Mouse (Mus musculus): ENCODE results near the gene Prkag3. TPM values are rescaled to one million over a fixed set of nuclear protein-coding genes. Genes with fewer than 3 reads are reported as not detected.

The Prkag3 gene
- polyA plus RNA-seq, 1 experiment from 2014 or later: 0.07 TPM

GRCm38 (mm10) chr1:74778934-74779486 is 30.0 kb upstream of the Prkag3 start:
- H3K4me2 ChIP-seq (ENCODE audit: low read length): no peak overlapping the region
- H3K4me3 ChIP-seq (replicated peaks; ENCODE audit: low read depth, low read length): no peak overlapping the region
- H3K4me1 ChIP-seq (replicated peaks; ENCODE audit: insufficient read depth, low read length): peaks cover 4% of the 10 kb centered on the region; the same call in 1 of the 2 replicates
- H3K27me3 ChIP-seq (ENCODE audit: insufficient read depth, low read length): peaks cover 33% of the 10 kb centered on the region
- 56% methylated on average over 3 of the region's 3 CpGs for WGBS
- H3K27ac ChIP-seq: no peak overlapping the region
- no peaks in the 10 kb centered on the region for H3K9me3 ChIP-seq (replicated peaks; ENCODE audit: low read length)
- no peak for TF ChIP-seq CTCF (IDR thresholded peaks at IDR 0.05; ENCODE audit: low read depth)
- H3K9ac ChIP-seq (ENCODE audit: low read depth, low read length): no peak overlapping the region
- DNase-seq (ENCODE audit: low spot score) (no peak), ATAC-seq (replicated peaks; ENCODE audit: low FRiP score, low read depth) (no peak)
- no peaks in the 10 kb centered on the region for H3K36me3 ChIP-seq (ENCODE audit: insufficient read depth, low read length)

- DNase-seq (ENCODE audit: low spot score): no peak
- WGBS: 22% methylated on average over 5 of the region's 5 CpGs
- peaks cover 27% of the 10 kb centered on the region for H3K27me3 ChIP-seq (ENCODE audit: insufficient read depth, low read length)
Observed at GRCm38 (mm10) chr1:74775816-74776215, 26.8 kb upstream of the Prkag3 start.

GRCm38 (mm10) chr1:74774062-74774461 is 25.0 kb upstream of the Prkag3 start:
- H3K27me3 ChIP-seq (ENCODE audit: insufficient read depth, low read length): peaks cover 35% of the 10 kb centered on the region
- H3K4me1 ChIP-seq (replicated peaks; ENCODE audit: insufficient read depth, low read length): peaks cover 19% of the 10 kb centered on the region
- TF ChIP-seq CTCF (IDR thresholded peaks at IDR 0.05; ENCODE audit: low read depth): no peak
- H3K36me3 ChIP-seq (ENCODE audit: insufficient read depth, low read length): no peaks in the 10 kb centered on the region
- ATAC-seq (replicated peaks; ENCODE audit: low FRiP score, low read depth): no peak
- no peak overlapping the region for H3K27ac ChIP-seq
- 14% methylated on average over 7 of the region's 7 CpGs for WGBS
- no peak overlapping the region for H3K4me3 ChIP-seq (replicated peaks; ENCODE audit: low read depth, low read length)
- no peak overlapping the region for H3K9ac ChIP-seq (ENCODE audit: low read depth, low read length)
- no peak for DNase-seq (ENCODE audit: low spot score)
- H3K4me2 ChIP-seq (ENCODE audit: low read length): no peak overlapping the region
- H3K9me3 ChIP-seq (replicated peaks; ENCODE audit: low read length): no peaks in the 10 kb centered on the region

More at GRCm38 (mm10) chr1:74775816-74776215, 26.8 kb upstream of the Prkag3 start:
- H3K27ac ChIP-seq: no peak overlapping the region
- H3K9me3 ChIP-seq (replicated peaks; ENCODE audit: low read length): no peaks in the 10 kb centered on the region
- TF ChIP-seq CTCF (IDR thresholded peaks at IDR 0.05; ENCODE audit: low read depth): peak; percentile 52
- no peak for ATAC-seq (replicated peaks; ENCODE audit: low FRiP score, low read depth)
- H3K4me1 ChIP-seq (replicated peaks; ENCODE audit: insufficient read depth, low read length): peaks cover 17% of the 10 kb centered on the region
- H3K36me3 ChIP-seq (ENCODE audit: insufficient read depth, low read length): no peaks in the 10 kb centered on the region
- no peak overlapping the region for H3K4me3 ChIP-seq (replicated peaks; ENCODE audit: low read depth, low read length)
- H3K9ac ChIP-seq (ENCODE audit: low read depth, low read length): no peak overlapping the region
- H3K4me2 ChIP-seq (ENCODE audit: low read length): no peak overlapping the region

GRCm38 (mm10) chr1:74773136-74773535 is 24.1 kb upstream of the Prkag3 start:
- WGBS: under 1% methylated on average over 15 of the region's 15 CpGs
- peaks cover 40% of the 10 kb centered on the region for H3K27me3 ChIP-seq (ENCODE audit: insufficient read depth, low read length)
- H3K9me3 ChIP-seq (replicated peaks; ENCODE audit: low read length): no peaks in the 10 kb centered on the region
- H3K27ac ChIP-seq: no peak overlapping the region
- TF ChIP-seq CTCF (IDR thresholded peaks at IDR 0.05; ENCODE audit: low read depth): no peak
- H3K36me3 ChIP-seq (ENCODE audit: insufficient read depth, low read length): no peaks in the 10 kb centered on the region
- DNase-seq (ENCODE audit: low spot score) (peak; percentile 97), ATAC-seq (replicated peaks; ENCODE audit: low FRiP score, low read depth) (peak; percentile 82)
- H3K4me3 ChIP-seq (replicated peaks; ENCODE audit: low read depth, low read length): peak overlapping the region; percentile 44; the same call in 1 of the 2 replicates
- H3K4me1 ChIP-seq (replicated peaks; ENCODE audit: insufficient read depth, low read length): peaks cover 19% of the 10 kb centered on the region
- H3K4me2 ChIP-seq (ENCODE audit: low read length): peak overlapping the region; percentile 89
- H3K9ac ChIP-seq (ENCODE audit: low read depth, low read length): no peak overlapping the region

GRCm38 (mm10) chr1:74771931-74772620 is 23.1 kb upstream of the Prkag3 start:
- H3K4me1 ChIP-seq (replicated peaks; ENCODE audit: insufficient read depth, low read length): peaks cover 19% of the 10 kb centered on the region
- no peak overlapping the region for H3K27ac ChIP-seq
- no peaks in the 10 kb centered on the region for H3K9me3 ChIP-seq (replicated peaks; ENCODE audit: low read length)
- 1% methylated on average over 38 of the region's 51 CpGs for WGBS
- DNase-seq (ENCODE audit: low spot score) (no peak), ATAC-seq (replicated peaks; ENCODE audit: low FRiP score, low read depth) (no peak)
- H3K27me3 ChIP-seq (ENCODE audit: insufficient read depth, low read length): peaks cover 40% of the 10 kb centered on the region
- H3K4me3 ChIP-seq (replicated peaks; ENCODE audit: low read depth, low read length): peak overlapping the region; percentile 44
- no peaks in the 10 kb centered on the region for H3K36me3 ChIP-seq (ENCODE audit: insufficient read depth, low read length)
- peak overlapping the region; percentile 89 for H3K4me2 ChIP-seq (ENCODE audit: low read length)
- no peak for TF ChIP-seq CTCF (IDR thresholded peaks at IDR 0.05; ENCODE audit: low read depth)
- 0 out of 2 replicates have a peak overlapping the region, but pooled peaks have one; percentile 31 for H3K9ac ChIP-seq (ENCODE audit: low read depth, low read length)

GRCm38 (mm10) chr1:74771845-74771930 is 22.7 kb upstream of the Prkag3 start, which contains the start of gene Wnt6:
Gene Wnt6 (plus strand): TSS chr1:74771892.
- peaks cover 40% of the 10 kb centered on the region for H3K27me3 ChIP-seq (ENCODE audit: insufficient read depth, low read length)
- H3K4me3 ChIP-seq (replicated peaks; ENCODE audit: low read depth, low read length): peak within 1 kb of the TSS; percentile 44
- 0 out of 2 replicates have a peak within 1 kb of the TSS, but pooled peaks have one; percentile 31 for H3K9ac ChIP-seq (ENCODE audit: low read depth, low read length)
- no peaks in the 10 kb centered on the region for H3K9me3 ChIP-seq (replicated peaks; ENCODE audit: low read length)
- H3K27ac ChIP-seq: no peak within 1 kb of the TSS
- ATAC-seq (replicated peaks; ENCODE audit: low FRiP score, low read depth) (no peak), DNase-seq (ENCODE audit: low spot score) (no peak)
- H3K36me3 ChIP-seq (ENCODE audit: insufficient read depth, low read length): no peaks in the 10 kb centered on the region
- no peak for TF ChIP-seq CTCF (IDR thresholded peaks at IDR 0.05; ENCODE audit: low read depth)
- peaks cover 19% of the 10 kb centered on the region for H3K4me1 ChIP-seq (replicated peaks; ENCODE audit: insufficient read depth, low read length)
- 0% methylated on average over 4 of the region's 8 CpGs for WGBS
- peak within 1 kb of the TSS; percentile 89 for H3K4me2 ChIP-seq (ENCODE audit: low read length)
